Mouse (Mus musculus) embryonic facial prominence, embryonic 11.5 days (tissue): ENCODE data around the gene Gm973. TPM values are rescaled to one million over a fixed set of nuclear protein-coding genes. Genes with fewer than 3 reads are reported as not detected.

Experiments
- ATAC-seq: fragments of 200-750 bp; cut with Nextera tagmentation; replicated peaks from 2 replicates; pipeline ENCODE4 v1.8.0; 2017; ENCODE audit warnings: low read depth; ENCODE audit not compliant: insufficient number of reproducible peaks, low FRiP score, low TSS enrichment
- DNase-seq: peaks from one replicate; pipeline ENCODE4 v3.0.0-alpha.2; 2015; ENCODE audit warnings: low spot score
- H3K27ac ChIP-seq: fragments of 300-500 bp; sonication (generic); replicated peaks from 2 replicates; pipeline ENCODE4 v1.5.1; 2014; ENCODE audit warnings: mild to moderate bottlenecking, low read depth, low read length, control low read depth
- H3K27me3 ChIP-seq: fragments of 300-500 bp; sonication (generic); 2 replicates; pipeline ENCODE4 v1.6.1; 2014; ENCODE audit warnings: mild to moderate bottlenecking, low read length, moderate library complexity, mixed read lengths; ENCODE audit not compliant: control insufficient read depth, insufficient read depth
- H3K36me3 ChIP-seq: fragments of 300-500 bp; sonication (generic); replicated peaks from 2 replicates; pipeline ENCODE4 v1.6.1; 2014; ENCODE audit warnings: low read depth, mild to moderate bottlenecking, low read length, moderate library complexity, mixed read lengths; ENCODE audit not compliant: control insufficient read depth, insufficient read depth
- H3K4me1 ChIP-seq: fragments of 300-500 bp; sonication (generic); 2 replicates; pipeline ENCODE4 v1.6.1; 2014; ENCODE audit warnings: low read length, mixed read lengths; ENCODE audit not compliant: control insufficient read depth, insufficient read depth
- H3K4me2 ChIP-seq: fragments of 300-500 bp; sonication (generic); 2 replicates; pipeline ENCODE4 v1.6.1; 2014; ENCODE audit warnings: low read depth, mild to moderate bottlenecking, control low read depth, low read length, moderate library complexity
- H3K4me3 ChIP-seq: fragments of 300-500 bp; sonication (generic); 2 replicates; pipeline ENCODE4 v1.5.1; 2014; ENCODE audit warnings: low read depth, low read length, control low read depth
- H3K9ac ChIP-seq: fragments of 300-500 bp; sonication (generic); replicated peaks from 2 replicates; pipeline ENCODE4 v1.6.1; 2014; ENCODE audit warnings: mild to moderate bottlenecking, control low read depth, low read length
- H3K9me3 ChIP-seq: fragments of 300-500 bp; sonication (generic); replicated peaks from 2 replicates; pipeline ENCODE4 v1.6.1; 2016; ENCODE audit warnings: mild to moderate bottlenecking, low read length, inconsistent platforms, mixed read lengths; ENCODE audit not compliant: control insufficient read depth
- WGBS: fragments of 180-500 bp; shearing (Covaris S2); extraction: QIAGEN DNeasy Blood & Tissue Kit; methylation state at CpG from one replicate; pipeline ENCODE4 v1.1.7; 2014; 5-methylcytosine and 5-hydroxymethylcytosine counted together
- polyA plus RNA-seq: library from polyadenylated mRNA; unstranded; fragments of >200 nt; fragmentation: Nextera tagmentation; extraction: Ambion mirVana; gene quantifications from 2 replicates; pipeline ENCODE4 v1.2.1, GENCODE M21; 2014

Gene Gm973
- polyA plus RNA-seq, 1 experiment from 2014 or later, result 2.3 TPM

DNA sequence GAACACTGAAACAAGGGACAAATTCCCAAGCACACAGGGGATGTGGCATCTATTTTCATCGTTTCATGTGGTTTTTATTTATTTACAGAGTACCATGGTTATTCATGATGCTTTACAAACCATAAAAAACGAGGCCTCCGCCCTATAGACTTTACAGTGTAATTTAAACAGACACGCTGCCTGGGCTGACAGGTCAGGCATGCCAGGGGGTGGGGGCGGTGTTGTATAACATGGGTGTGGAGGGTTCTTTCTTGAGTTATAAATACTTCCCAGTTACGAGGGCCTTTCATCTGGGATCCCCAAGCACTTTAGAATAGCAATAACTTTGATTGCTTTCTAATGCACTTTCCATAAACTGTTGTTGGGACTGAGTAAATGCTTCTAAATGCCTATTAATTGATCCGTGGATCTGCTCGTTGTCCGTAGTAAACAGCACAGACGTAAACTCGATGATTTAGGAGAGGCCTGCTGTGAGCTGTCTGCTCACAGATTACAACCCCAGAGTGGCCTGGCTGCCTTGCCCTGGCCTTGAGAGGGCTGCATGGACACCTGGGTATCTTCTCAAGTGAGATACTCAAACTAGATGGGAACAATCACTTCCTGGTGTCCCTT is 4.3 kb downstream of the Gm973 start:
- no peak for ATAC-seq

DNA sequence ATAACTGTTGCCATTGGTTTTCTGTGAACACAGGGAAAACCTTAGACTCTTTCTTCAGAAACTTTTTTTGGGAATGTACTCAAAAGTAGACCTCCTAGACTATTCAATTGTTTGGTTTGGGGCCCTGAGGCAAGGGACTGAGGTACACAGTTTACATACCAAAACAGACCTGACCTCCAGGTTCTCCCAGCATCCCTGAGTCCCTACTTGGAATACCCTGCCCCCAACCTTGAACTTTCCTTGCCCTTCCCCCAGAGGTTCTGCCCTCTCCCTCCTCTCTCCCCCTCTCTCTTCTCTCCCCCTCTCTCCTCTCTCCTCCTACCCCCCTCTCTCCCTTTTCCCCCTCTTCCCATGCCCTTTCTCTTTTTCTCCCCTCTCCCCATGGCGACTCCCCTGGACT is 6.4 kb downstream of the Gm973 start:
- Histone ChIP-seq H3K9ac (no peak overlapping the region), H3K4me2 (no peak overlapping the region), H3K4me1 (no peaks in the 10 kb centered on the region), H3K36me3 (no peaks in the 10 kb centered on the region), H3K27ac (no peak overlapping the region), H3K4me3 (no peak overlapping the region), H3K27me3 (no peaks in the 10 kb centered on the region), H3K9me3 (no peaks in the 10 kb centered on the region)
- DNase-seq (no peak), ATAC-seq (no peak)
- WGBS, result 25% methylated on average over 1 of the region's 1 CpGs

More for the DNA sequence above, 4.3 kb downstream of the Gm973 start:
- Histone ChIP-seq H3K4me1 (peaks cover 4% of the 10 kb centered on the region), H3K4me2 (no peak overlapping the region), H3K9me3 (no peaks in the 10 kb centered on the region), H3K4me3 (no peak overlapping the region), H3K36me3 (no peaks in the 10 kb centered on the region), H3K27ac (no peak overlapping the region), H3K9ac (no peak overlapping the region), H3K27me3 (no peaks in the 10 kb centered on the region)
- peak; percentile 39 for DNase-seq
- 46% methylated on average over 11 of the region's 11 CpGs for WGBS

DNA sequence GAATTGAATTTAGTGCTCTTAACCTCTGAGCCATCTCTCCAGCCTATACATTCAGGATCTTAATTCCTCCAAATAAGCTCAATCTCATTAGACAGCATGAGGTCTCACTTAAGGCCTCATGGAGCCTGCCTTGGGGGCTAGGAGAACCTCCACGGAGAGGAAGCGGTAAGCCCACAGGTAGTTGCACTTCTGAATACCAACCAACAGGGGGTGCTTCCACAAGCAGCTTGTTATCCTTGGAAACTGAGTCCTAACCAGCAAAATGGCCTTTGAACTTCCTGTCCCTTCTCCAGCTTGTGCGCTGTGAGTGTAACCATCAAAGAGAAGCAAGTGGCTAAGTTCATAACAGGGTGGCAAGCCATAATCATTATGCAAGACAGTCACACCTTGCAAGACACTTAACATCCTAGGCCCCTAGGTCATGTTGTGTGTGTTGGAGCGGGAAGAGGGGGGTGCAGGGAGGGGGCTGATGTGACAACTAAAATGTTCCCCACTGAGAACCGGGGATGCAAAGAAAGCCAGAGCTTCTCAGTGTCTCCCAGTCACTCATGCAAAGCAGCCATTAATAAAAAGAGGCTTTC is 7.4 kb downstream of the Gm973 start:
- no peaks in the 10 kb centered on the region for H3K4me1 ChIP-seq
- H3K27ac ChIP-seq, result no peak overlapping the region
- DNase-seq, result no peak

DNA sequence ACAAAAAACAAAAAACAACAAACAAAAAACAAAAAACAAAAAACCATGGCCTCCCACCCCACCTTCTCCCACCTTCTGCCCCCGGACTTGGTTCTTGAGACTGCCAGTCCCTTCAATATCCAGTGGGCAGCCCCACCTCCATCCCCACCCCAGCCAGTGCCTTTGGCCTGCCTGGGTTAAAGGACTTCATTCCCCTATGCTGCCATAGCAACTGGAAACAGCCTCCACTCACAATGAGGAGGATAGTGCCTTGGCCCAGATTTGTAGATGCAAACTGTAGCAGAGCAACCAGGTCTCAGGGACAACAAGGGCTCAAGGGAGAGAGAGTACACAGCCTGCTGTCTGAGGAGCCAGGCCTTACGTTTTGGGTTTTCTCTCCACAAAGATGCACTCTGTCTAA is 8.0 kb downstream of the Gm973 start:
- H3K27ac ChIP-seq, result no peak overlapping the region
- DNase-seq (no peak), ATAC-seq (0 out of 2 replicates have a peak, but pooled peaks have one; percentile 39)
- H3K27me3 ChIP-seq, result no peaks in the 10 kb centered on the region
- no peak overlapping the region for H3K9ac ChIP-seq
- H3K4me1 ChIP-seq, result no peaks in the 10 kb centered on the region
- H3K36me3 ChIP-seq, result no peaks in the 10 kb centered on the region
- no peak overlapping the region for H3K4me3 ChIP-seq
- no peaks in the 10 kb centered on the region for H3K9me3 ChIP-seq
- H3K4me2 ChIP-seq, result no peak overlapping the region
- 59% methylated on average over 2 of the region's 2 CpGs for WGBS

More for the DNA sequence above, 7.4 kb downstream of the Gm973 start:
- Histone ChIP-seq H3K4me3 (no peak overlapping the region), H3K9ac (no peak overlapping the region), H3K4me2 (no peak overlapping the region), H3K27me3 (no peaks in the 10 kb centered on the region), H3K9me3 (no peaks in the 10 kb centered on the region), H3K36me3 (no peaks in the 10 kb centered on the region)
- 53% methylated on average over 5 of the region's 5 CpGs for WGBS
- ATAC-seq, result no peak

DNA sequence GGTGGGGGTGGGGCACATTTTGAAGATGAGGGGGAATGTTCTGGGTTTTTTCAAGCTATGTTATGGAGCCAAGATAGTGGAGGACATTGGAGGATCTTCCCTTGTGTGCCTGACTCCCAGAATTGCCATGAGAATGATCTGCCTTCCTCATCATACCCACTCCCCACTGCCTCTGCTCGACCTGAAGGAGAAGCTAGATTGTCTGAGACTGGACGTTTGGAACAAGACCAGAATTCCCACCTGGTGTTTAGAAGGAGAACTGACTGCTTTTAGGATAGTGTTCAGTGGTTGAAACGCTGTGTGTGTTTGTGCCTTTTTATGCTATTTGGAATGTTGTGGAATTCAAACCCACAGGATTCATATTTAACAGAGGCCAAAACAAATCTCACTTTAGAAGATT is 8.7 kb downstream of the Gm973 start:
- DNase-seq (no peak), ATAC-seq (no peak)
- Histone ChIP-seq H3K4me2 (no peak overlapping the region), H3K4me3 (no peak overlapping the region), H3K4me1 (no peaks in the 10 kb centered on the region), H3K9me3 (no peaks in the 10 kb centered on the region), H3K27ac (no peak overlapping the region), H3K36me3 (no peaks in the 10 kb centered on the region), H3K27me3 (no peaks in the 10 kb centered on the region), H3K9ac (no peak overlapping the region)
- WGBS, result 57% methylated on average over 3 of the region's 3 CpGs

DNA sequence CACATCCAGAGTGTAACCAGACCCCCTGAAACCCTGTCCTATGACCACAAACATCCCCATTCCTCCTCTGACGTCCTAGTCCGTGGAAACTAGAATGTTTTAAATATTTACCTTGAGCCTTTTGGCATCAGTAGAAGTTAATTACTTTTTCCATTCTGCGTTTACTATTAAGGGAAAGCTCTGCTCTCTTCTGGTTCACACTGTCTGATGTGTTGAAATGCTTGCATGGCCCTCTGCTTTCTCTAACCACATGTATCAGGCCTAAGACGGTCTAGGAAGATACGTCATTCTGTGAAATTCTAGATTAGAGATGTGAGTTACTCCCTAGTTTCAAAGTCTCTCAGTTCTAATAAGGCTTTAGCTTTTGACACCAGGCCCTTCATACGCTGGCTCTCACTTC is 11.2 kb downstream of the Gm973 start:
- ATAC-seq (no peak), DNase-seq (no peak)
- H3K36me3 ChIP-seq, result no peaks in the 10 kb centered on the region
- H3K27me3 ChIP-seq, result no peaks in the 10 kb centered on the region
- H3K27ac ChIP-seq, result no peak overlapping the region
- no peak overlapping the region for H3K4me3 ChIP-seq
- H3K4me2 ChIP-seq, result no peak overlapping the region
- no peaks in the 10 kb centered on the region for H3K9me3 ChIP-seq
- 81% methylated on average over 6 of the region's 6 CpGs for WGBS
- H3K9ac ChIP-seq, result no peak overlapping the region
- no peaks in the 10 kb centered on the region for H3K4me1 ChIP-seq

DNA sequence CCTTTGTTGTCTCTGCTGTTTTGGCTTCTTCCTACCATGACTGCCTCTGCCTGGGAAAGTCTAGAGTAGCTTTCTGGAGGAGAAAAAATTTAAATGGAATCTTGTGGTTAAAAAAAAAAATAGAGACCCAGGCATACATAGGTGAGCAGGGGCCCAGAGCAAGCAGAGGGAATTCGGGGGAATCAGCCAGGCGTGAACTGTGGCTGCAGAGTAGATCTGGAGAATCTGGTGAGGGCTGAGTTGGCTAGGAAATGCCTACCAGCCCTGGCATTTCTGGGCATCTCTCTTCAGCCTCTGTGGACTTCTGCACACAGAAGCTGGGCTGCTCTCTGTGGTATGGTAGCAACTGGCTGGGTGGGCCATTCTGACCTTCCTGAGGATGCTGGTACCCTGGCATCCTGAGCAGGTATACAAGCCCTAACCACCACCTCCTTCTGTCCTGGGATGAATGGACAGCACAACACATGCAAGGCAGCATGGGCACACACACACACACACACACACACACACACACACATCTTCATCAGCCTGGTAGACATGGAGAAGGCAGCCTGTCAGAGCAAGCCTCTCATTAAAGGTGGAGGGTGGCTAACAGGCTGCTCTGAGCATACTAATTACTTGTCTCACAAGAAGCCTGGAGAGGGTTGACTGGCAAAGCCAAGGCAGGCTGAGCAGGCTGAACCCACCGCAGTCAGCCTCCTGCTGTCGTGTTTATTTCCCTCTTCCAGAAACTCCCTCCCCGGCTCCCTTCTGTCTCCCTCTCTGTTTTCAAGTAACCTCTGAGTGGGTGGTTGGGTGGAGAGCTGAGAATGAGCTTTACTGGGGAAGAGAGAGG is 19.1 kb downstream of the Gm973 start:
- no peak overlapping the region for H3K4me3 ChIP-seq
- no peak overlapping the region for H3K27ac ChIP-seq
- DNase-seq, result no peak

DNA sequence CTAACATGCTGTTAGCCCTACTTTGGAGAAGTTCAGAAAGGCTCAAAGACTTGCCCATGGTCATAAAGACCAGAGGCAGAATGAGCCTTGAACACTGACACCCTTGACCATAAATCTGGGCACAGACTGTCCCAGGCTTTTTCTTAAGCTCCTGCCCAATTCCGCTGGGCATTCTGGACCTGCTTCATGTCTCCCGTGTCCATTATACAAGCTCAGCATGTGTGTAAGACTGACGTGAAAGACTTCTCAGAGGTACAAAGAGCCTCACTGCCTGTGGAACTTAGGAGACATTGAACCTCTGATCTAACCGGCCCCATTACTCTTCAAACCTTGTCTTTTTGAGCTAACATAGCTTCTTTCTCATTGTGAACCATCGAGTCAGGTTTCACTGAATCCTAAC is 22.3 kb downstream of the Gm973 start:
- no peak overlapping the region for H3K4me3 ChIP-seq
- ATAC-seq, result no peak
- DNase-seq, result no peak
- no peak overlapping the region for H3K4me2 ChIP-seq
- no peaks in the 10 kb centered on the region for H3K9me3 ChIP-seq
- H3K4me1 ChIP-seq, result no peaks in the 10 kb centered on the region
- H3K36me3 ChIP-seq, result no peaks in the 10 kb centered on the region
- no peak overlapping the region for H3K27ac ChIP-seq
- WGBS, result 90% methylated on average over 5 of the region's 5 CpGs
- no peak overlapping the region for H3K9ac ChIP-seq
- H3K27me3 ChIP-seq, result no peaks in the 10 kb centered on the region

More for the DNA sequence above, 19.1 kb downstream of the Gm973 start:
- no peaks in the 10 kb centered on the region for H3K36me3 ChIP-seq
- WGBS, result 28% methylated on average over 5 of the region's 5 CpGs
- H3K9ac ChIP-seq, result no peak overlapping the region
- no peaks in the 10 kb centered on the region for H3K4me1 ChIP-seq
- H3K9me3 ChIP-seq, result no peaks in the 10 kb centered on the region
- no peaks in the 10 kb centered on the region for H3K27me3 ChIP-seq
- no peak overlapping the region for H3K4me2 ChIP-seq
- peak; percentile 39; the same call in 1 of the 2 replicates for ATAC-seq
